Mouse (Mus musculus) gastrocnemius, postnatal 36 days (tissue): ENCODE results near the gene Pex11b. TPM values are rescaled to one million over a fixed set of nuclear protein-coding genes. Genes with fewer than 3 reads are reported as not detected.
"Not testable (repeated sequence)": the region's sequence is repeated elsewhere in the genome, so short reads cannot be mapped to it uniquely, and the experiment has no call there.

Experiments used
- DNase-seq, 2 experiments: peaks; one replicate each; pipeline ENCODE4 v3.0.0; 2022
- intact Hi-C: fragments of 180-260 bp; cut with DNase I; formaldehyde crosslinking; loops from one replicate; pipeline ENCODE4 v1.15.1; 2025
- total RNA-seq, 2 experiments: library from RNA; stranded (reverse); gene quantifications; 2 replicates each; pipeline ENCODE4 v1.2.3; 2021

The Pex11b gene
- total RNA-seq, 2 experiments from 2014 or later, result 20.0 to 25.5 TPM

DNA sequence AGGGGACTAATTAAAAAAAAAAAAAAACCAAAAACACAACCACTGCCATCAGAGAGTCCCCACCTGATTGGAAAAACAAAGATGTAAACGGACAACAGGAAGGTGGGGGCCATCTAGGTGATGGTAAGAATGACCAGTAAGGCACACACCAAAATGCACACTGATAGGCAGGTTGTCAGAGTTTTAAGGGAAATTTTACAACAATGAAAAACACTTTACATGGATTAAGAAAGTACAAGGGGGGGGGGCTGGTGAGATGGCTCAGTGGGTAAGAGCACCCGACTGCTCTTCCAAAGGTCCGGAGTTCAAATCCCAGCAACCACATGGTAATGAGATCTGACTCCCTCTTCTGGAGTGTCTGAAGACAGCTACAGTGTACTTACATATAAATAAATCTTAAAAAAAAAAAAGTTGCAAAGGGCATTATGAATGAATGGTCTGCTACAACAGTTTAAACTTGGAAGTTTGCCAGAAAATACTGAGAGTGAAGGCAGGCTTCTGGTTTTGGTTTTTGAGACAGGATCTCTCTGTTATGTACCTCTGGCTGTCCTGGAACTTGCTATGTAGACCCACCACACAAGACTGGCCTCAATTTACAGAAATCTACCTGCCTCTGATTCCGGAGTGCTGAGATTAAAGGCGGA, 33.4 kb downstream of the Pex11b start:
- intact Hi-C loops, result no loop called here
- DNase-seq, result no peak

DNA sequence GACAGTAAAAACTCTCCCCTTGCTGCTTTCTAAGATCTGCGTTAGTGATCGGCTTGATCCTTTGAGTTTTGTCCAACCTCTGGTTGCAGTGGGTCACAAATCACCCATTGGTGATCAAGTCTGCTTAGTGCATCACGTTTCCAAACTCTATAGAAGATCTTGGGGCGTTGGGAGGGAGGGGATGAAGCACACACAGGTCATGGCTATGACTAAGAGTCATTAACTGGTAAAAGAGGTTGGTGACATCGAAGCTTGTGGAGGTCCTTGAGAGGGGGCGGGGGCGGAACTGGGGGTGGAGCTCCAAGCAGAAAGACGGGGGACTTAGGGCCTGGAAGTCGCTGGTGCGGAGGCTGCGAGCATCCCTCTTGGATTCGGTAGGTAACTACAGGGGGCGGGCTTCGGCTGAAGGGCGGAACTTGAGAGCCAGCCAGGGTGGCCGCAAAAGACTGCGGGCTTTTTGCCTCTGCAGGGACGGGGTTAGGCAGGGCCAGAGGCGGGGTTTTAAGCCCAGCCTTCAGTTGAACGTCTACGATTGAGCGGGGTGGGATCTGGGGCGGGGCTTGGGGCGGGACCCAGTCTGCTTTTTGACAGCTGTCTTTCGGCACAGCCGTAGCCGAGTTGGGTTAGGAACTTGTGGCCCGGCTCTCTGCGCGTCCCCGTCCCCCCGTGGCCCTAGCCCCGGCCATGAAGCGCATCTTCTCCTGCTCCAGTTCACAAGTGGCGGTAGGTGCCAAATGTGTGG, 34.7 kb downstream of the Pex11b start, which contains the start of gene Ankrd35:
Ankrd35 (plus strand) TSS at position 405 of the 742 bp plus-strand sequence.
- intact Hi-C loops, result no loop called here
- peak; percentile 68 to 73 for DNase-seq

DNA sequence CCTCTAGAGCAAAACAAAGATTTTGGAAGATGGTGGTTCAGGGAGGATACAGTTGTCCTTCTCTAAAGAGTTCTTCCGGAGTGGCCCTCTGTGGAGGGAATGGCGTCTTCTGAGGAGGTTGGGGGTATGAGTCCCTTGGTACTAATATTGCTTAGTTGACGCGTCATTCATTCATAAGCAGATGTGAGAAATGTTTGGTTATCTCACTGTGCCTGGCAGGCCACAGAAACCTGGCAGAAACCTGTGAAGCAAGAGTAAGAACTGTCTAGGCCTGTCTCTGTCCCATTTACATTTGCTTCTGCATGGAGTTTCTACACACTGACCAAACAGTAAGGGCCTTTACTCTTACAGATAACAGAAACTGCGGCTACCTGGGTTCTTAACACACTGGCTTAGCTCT, 36.3 kb downstream of the Pex11b start:
- intact Hi-C loops, result no loop called here
- DNase-seq, result no peak

DNA sequence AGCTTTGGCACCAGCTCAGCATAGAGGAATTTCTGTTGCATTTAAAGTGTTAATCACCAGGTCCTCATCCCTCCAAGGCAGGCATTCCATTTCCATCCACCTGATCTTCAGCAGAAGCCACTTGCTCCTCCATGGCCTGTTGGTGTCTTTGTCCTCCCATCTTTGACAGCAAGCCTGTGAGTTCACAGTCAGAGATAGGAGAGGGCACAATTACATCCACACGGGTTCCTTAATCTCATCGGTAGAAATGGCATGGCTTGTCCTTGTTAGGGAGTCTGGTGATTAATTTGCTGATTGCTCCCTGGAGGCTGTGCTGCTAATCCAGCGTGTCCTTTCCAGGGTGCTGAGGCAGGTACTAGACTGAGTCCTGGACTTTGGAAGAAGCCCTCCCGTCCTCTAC, 38.3 kb downstream of the Pex11b start:
- intact Hi-C loops, result no loop called here
- no peak for DNase-seq

DNA sequence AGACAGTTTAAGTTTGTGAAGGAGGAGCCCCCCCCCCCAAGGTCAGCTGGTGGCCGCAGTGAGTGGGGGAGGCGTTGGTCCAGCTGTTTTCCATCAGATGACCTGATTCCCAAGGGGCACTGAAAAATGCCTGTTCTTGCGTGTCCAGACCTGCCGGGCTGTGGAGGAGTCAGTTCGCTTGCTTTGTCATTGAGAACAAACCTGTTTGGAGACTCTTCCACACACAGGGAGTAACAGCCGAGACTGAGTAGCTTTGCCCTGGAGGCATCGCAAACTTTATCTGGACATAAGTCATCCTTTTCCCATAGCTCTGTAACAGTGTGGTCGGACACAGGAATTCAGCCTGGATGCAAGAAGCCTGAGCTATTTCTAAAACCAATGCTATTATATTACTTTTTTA, 39.3 kb downstream of the Pex11b start:
- intact Hi-C loops, result no loop called here
- no peak for DNase-seq

- intact Hi-C loops, result no loop called here
- no peak for DNase-seq
Observed at GRCm38 (mm10) chr3:96675171-96675570, 40.0 kb downstream of the Pex11b start.

GRCm38 (mm10) chr3:96675690-96676089, 40.5 kb downstream of the Pex11b start:
- intact Hi-C loops, result no loop called here
- no peak for DNase-seq

- intact Hi-C loops, result no loop called here
Observed at GRCm38 (mm10) chr3:96678456-96678855, 43.3 kb downstream of the Pex11b start.

DNA sequence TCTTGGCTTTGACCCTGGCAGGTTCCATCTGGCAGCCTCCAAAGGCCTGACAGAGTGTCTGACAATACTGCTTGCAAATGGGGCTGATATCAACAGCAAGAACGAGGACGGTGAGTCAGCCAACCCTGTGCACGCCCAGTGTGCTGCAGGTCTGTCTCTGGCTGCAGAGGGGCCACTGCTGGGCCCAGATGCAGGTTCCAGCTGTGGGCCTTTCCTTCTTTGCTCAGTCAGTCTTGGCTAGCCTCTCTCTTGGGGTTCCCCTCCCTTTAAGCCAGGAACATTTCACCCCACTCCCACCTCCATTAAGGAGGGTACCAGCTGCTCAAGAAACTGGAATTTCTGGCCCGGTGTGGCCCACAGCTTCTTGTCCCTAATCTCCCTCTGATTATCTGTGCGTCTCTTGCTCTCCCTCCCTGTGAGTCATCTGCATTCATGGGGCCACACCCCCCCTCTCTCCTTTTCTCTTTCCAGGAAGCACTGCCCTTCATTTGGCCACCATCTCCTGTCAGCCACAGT, 44.0 kb downstream of the Pex11b start:
- intact Hi-C loops, result no loop called here
- no peak for DNase-seq

More at GRCm38 (mm10) chr3:96678456-96678855, 43.3 kb downstream of the Pex11b start:
- no peak for DNase-seq

DNA sequence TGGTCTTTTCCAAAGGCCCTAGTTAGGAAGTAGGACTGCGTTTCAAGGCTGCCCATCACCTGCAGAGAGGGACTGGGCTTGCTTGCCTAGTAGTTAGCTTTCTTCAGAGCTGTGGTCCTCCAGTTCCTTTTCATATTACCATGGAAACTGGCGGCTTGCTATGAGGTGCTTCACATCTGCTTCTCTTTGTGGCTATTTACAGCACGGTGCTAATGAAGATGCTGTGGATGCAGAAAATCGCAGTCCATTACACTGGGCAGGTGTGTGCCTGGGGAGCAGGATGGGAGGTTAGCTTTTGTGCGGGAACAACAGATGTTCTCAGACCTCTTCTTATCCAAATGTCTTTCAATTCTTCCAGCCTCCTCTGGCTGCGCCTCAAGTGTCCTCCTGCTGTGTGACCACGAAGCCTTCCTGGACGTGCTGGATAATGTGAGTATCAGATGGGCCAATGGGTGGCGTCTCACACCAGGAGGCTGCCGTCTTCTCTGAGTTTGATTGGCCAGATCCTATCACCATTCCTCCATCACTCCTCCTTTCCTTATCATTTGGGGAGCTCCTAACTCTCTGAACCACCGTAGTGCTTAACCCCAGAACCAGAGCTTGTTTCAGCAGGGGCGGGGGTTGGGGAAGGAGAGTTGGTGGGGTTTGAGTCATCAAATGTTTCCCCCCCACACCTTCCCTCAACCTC, 45.2 kb downstream of the Pex11b start:
- intact Hi-C loops, result no loop called here

GRCm38 (mm10) chr3:96683496-96683895, 48.3 kb downstream of the Pex11b start:
- intact Hi-C loops, result no loop called here

More for the DNA sequence above, 45.2 kb downstream of the Pex11b start:
- no peak for DNase-seq

GRCm38 (mm10) chr3:96684151-96684821, 49.1 kb downstream of the Pex11b start:
- intact Hi-C loops, result no loop called here
- DNase-seq, result no peak

More at GRCm38 (mm10) chr3:96683496-96683895, 48.3 kb downstream of the Pex11b start:
- no peak for DNase-seq

DNA sequence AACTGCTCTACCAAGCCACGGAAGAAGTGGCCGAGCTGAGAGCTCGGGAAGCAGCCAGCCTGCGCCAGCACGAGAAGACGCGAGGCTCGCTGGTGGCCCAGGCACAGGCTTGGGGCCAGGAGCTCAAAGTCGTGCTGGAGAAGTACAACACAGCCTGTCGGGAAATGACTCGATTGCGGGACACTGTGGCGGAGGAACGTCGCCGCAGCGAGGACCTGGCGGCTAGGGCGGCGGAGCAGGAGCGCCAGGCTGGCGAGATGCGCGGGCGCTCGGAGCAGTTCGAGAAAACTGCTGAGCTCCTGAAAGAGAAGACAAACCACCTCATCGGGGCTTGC, 49.6 kb downstream of the Pex11b start:
- intact Hi-C loops, result no loop called here

DNA sequence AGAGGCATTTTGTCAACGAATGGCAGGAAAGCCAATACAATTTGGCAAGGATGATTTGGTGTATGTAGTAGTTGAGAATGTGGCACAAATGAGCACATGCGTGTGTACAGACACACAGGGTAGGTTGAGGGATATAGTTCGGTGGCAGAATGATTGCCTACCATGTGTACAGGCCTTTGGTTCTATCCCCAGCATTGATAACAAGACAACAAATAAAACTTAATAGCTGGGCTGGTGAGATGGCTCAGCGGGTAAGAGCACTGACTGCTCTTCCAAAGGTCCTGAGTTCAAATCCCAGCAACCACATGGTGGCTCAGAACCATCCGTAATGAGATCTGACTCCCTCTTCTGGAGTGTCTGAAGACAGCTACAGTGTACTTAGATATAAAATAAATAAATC, 50.9 kb downstream of the Pex11b start:
- intact Hi-C loops, DNase-seq: not testable (repeated sequence)

More for the DNA sequence above, 49.6 kb downstream of the Pex11b start:
- DNase-seq, result no peak

DNA sequence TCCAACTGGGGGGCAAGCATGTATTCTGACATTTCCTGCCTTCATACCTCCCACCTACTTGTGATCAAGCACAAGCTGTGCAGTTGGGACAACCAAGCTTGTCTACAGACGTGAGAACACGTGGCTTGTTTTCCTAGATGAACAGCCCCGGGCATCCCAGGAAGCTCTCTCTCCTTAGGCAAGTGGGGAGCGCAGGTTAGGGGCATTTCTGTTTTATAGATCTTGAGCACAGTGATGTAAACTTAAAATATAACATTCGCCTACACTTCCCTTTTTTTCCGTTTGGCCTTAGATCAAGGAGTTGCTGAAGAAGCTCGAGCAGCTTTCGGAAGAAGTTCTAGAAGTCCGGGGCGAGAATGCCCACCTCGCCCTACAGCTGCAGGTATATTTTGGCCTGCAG, 53.7 kb downstream of the Pex11b start:
- DNase-seq, result no peak
- intact Hi-C loops, result no loop called here

DNA sequence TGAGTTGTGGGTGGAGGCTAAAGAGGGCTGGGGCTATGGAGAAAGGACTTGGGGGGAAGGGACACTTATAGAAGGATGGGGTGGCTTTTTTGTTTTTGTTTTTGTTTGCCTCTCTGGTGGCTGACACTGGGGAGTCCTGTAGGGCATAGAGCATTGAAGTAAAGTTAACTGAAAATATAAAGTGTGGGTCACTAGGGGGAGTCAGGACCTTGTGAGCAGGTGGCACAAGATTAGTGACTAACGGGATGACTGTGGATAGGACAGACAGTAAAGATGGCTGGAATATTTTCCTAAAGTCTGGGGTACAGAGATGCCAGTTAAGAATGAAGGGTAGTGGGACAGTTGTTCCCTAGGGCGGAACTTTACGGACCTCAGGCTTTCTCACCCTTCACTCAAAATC, 55.1 kb downstream of the Pex11b start:
- intact Hi-C loops, result no loop called here
- DNase-seq, result no peak

DNA sequence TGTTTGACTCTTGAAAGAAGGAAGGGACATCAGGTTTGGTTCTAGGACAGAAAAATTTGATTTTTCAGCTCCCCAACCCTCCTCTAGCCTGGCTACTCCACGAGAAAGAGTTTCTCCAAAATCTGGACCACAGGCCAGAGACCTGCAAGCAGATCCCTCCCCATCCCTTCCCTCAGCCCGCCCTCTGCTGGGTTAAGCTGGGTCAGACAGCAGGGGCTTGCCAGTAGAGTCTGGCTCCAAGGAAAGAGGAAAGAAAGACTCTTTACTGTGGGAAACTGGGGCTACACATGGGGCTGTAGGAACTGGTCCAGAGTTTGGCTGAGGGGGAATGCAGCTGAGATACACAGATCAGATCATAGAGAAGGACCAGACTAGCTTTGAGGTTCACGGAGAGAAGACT, 57.3 kb downstream of the Pex11b start:
- intact Hi-C loops, result no loop called here
- peak in 1 of 2 experiments; percentile 46 for DNase-seq

DNA sequence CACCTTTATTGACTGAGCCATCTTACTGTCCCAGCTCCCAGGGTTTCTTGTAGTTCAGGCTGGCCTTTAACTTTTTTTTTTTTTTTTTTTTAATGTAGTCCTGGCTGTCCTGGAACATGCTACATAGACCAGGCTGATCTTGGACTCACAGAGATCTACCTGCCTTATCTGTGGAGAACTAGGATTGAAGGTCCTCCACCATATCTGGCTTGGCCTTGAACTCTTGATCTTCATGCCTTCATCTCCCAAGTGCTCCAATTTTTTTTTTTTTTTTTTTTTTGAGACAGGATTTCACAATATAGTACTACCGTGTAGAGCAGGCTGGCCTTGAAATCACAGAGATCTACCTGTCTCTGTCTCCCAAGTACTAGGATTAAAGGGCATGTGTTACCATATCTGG, 58.4 kb downstream of the Pex11b start:
- intact Hi-C loops, result no loop called here
- no peak for DNase-seq
